Mouse (Mus musculus) midbrain, embryonic 12.5 days (tissue): ENCODE measurements at regions not wholly inside any gene's neighbourhood (a gene's known extent, or its start where the extent isn't known, plus 50 kb on each side); places are given as distances from the start of the nearest gene placed in this dataset.

ENCODE experiments used
- ATAC-seq: fragments of 200-750 bp; cut with Nextera tagmentation; 2 replicates; pipeline ENCODE4 v1.8.0; 2017; ENCODE audit warnings: low read depth, moderate TSS enrichment, moderate library complexity; ENCODE audit not compliant: low FRiP score
- H3K27ac ChIP-seq: fragments of 300-500 bp; sonication (generic); replicated peaks from 2 replicates; pipeline ENCODE4 v1.5.1; 2016; ENCODE audit warnings: mild to moderate bottlenecking
- H3K27me3 ChIP-seq: fragments of 300-500 bp; sonication (generic); 2 replicates; pipeline ENCODE4 v1.6.1; 2016; ENCODE audit warnings: mild to moderate bottlenecking
- H3K36me3 ChIP-seq: fragments of 300-500 bp; sonication (generic); 2 replicates; pipeline ENCODE4 v1.6.1; 2016
- H3K4me1 ChIP-seq: fragments of 300-500 bp; sonication (generic); 2 replicates; pipeline ENCODE4 v1.6.1; 2016
- H3K4me2 ChIP-seq: fragments of 300-500 bp; sonication (generic); replicated peaks from 2 replicates; pipeline ENCODE4 v1.6.1; 2016; ENCODE audit warnings: mild to moderate bottlenecking, moderate library complexity
- H3K4me3 ChIP-seq: fragments of 300-500 bp; sonication (generic); 2 replicates; pipeline ENCODE4 v1.5.1; 2016; ENCODE audit warnings: mild to moderate bottlenecking
- H3K9ac ChIP-seq: fragments of 300-500 bp; sonication (generic); replicated peaks from 2 replicates; pipeline ENCODE4 v1.6.1; 2016; ENCODE audit warnings: mild to moderate bottlenecking, moderate library complexity
- H3K9me3 ChIP-seq: fragments of 300-500 bp; sonication (generic); 2 replicates; pipeline ENCODE4 v1.6.1; 2016; ENCODE audit warnings: mild to moderate bottlenecking
- WGBS: fragments of 180-500 bp; shearing (Covaris S2); methylation state at CpG from one replicate; pipeline ENCODE4 v1.1.7; 2016; 5-methylcytosine and 5-hydroxymethylcytosine counted together

- H3K36me3 ChIP-seq: no peaks in the 10 kb centered on the region
- no peak overlapping the region for H3K4me3 ChIP-seq
- no peak overlapping the region for H3K4me2 ChIP-seq
- H3K4me1 ChIP-seq: no peaks in the 10 kb centered on the region
- H3K9ac ChIP-seq: no peak overlapping the region
- no peak overlapping the region for H3K27ac ChIP-seq
- 0 out of 2 replicates have a peak, but pooled peaks have one; percentile 44 for ATAC-seq
- WGBS: 66% methylated on average over 3 of the region's 3 CpGs
- no peaks in the 10 kb centered on the region for H3K27me3 ChIP-seq
- no peaks in the 10 kb centered on the region for H3K9me3 ChIP-seq
Measured at GRCm38 (mm10) chr8:73512613-73513012, 159.3 kb upstream of the Large1 start.
